Mouse (Mus musculus): ENCODE measurements around the gene Smtnl2. TPM values are rescaled to one million over a fixed set of nuclear protein-coding genes. Genes with fewer than 3 reads are reported as not detected.
"Not testable (repeated sequence)": the region's sequence is repeated elsewhere in the genome, so short reads cannot be mapped to it uniquely, and the experiment has no call there.

Smtnl2 gene
- polyA plus RNA-seq, 1 experiment from 2014 or later: 12.6 TPM

DNA sequence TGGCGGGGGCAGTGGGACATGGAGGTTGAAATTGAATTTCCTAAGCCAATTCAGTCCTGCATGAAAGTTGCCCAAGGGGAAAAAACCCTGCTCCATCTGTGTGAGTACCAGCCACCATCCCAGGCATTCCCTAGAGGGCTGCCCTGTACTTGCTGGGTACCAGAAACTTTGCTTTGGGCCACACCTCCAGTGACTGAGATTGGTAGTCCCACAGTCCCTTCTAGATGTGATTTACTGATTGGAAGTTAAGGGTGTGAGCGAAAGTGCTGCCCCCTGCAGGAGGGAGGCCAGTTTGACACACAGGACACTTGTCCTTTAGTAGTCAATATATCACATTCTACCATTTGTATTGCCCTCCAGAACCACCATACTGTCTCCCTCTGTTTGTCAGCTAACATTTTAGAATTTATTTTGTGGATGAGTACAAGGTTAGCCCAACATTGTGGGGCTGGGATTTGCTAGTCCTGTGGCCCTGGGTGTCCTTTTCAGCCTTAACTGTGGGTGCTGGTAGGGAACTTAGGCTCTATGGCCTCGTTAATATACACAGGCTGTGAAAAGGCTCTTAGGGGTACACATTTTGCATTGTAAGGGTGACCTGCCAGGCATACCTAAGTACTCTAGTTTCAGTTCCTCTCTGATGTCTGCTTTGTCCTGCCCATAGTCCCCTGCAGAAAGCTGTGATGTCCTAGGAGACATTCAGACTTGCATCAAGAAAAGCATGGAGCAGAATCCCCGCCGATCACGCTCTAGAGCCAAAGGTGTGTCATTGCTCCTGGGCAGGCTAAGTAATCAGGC is 35.0 kb upstream of the Smtnl2 start:
- Histone ChIP-seq H3K4me1 (ENCODE audit: control insufficient read depth, insufficient read depth, low read length) (peaks cover 6% of the 10 kb centered on the region), H3K4me2 (ENCODE audit: low read depth) (no peak overlapping the region), H3K36me3 (ENCODE audit: control insufficient read depth, insufficient read depth, low read length) (peaks cover 60% of the 10 kb centered on the region), H3K9me3 (ENCODE audit: control insufficient read depth, low read length) (no peaks in the 10 kb centered on the region), H3K27ac (ENCODE audit: low read depth, low read length) (no peak overlapping the region), H3K27me3 (ENCODE audit: control insufficient read depth, insufficient read depth, low read length) (no peaks in the 10 kb centered on the region), H3K9ac (ENCODE audit: low read length) (no peak overlapping the region), H3K4me3 (ENCODE audit: low read depth, low read length) (no peak overlapping the region)
- 91% methylated on average over 6 of the region's 6 CpGs for WGBS
- DNase-seq (ENCODE audit: low spot score) (peak; percentile 53), ATAC-seq (ENCODE audit: insufficient read depth, low FRiP score, low TSS enrichment) (no peak)

DNA sequence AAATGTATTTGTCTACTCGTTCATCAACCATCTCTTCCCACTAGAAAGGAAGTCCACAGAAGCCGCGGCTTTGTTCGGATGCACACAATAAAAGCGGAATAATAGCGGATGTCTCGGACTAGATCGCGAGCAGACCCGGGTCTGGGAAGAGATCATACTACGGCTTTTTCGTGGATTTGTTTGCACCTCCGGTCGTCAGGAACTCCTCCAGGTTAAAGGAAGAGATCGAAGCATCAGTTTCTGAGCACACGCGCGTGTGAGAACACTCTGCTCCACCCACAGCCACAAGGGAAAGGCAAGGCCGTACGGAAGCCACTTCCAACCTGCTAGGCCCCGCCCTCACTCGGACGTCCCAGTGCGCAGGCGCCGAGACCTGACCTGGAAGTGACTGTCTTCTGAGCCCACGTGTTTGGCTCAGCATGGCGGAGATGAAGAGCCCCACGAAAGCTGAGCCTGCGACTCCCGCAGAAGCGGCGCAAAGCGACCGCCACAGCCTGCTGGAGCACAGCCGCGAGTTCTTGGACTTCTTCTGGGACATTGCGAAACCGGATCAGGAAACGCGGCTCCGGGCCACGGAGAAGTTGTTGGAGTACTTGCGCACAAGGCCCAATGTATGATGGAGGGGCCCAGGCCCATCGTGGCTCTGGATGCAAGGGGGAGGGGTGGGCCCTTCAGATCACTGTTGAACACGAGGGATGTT is 29.6 kb upstream of the Smtnl2 start, which contains the start of gene Mybbp1a:
Mybbp1a (plus strand) TSS at position 391 of the 700 bp plus-strand sequence.
- under 1% methylated on average over 46 of the region's 46 CpGs for WGBS
- no peaks in the 10 kb centered on the region for H3K9me3 ChIP-seq (ENCODE audit: control insufficient read depth, low read length)
- H3K27ac ChIP-seq (ENCODE audit: low read depth, low read length): peak within 1 kb of the TSS; percentile 90
- no peaks in the 10 kb centered on the region for H3K27me3 ChIP-seq (ENCODE audit: control insufficient read depth, insufficient read depth, low read length)
- peaks cover 6% of the 10 kb centered on the region for H3K4me1 ChIP-seq (ENCODE audit: control insufficient read depth, insufficient read depth, low read length)
- peak within 1 kb of the TSS; percentile 88 for H3K4me2 ChIP-seq (ENCODE audit: low read depth)
- DNase-seq (ENCODE audit: low spot score) (peak; percentile 98), ATAC-seq (ENCODE audit: insufficient read depth, low FRiP score, low TSS enrichment) (peak; percentile 91)
- H3K4me3 ChIP-seq (ENCODE audit: low read depth, low read length): peak within 1 kb of the TSS; percentile 83
- peaks cover 25% of the 10 kb centered on the region for H3K36me3 ChIP-seq (ENCODE audit: control insufficient read depth, insufficient read depth, low read length)
- H3K9ac ChIP-seq (ENCODE audit: low read length): peak within 1 kb of the TSS; percentile 84

DNA sequence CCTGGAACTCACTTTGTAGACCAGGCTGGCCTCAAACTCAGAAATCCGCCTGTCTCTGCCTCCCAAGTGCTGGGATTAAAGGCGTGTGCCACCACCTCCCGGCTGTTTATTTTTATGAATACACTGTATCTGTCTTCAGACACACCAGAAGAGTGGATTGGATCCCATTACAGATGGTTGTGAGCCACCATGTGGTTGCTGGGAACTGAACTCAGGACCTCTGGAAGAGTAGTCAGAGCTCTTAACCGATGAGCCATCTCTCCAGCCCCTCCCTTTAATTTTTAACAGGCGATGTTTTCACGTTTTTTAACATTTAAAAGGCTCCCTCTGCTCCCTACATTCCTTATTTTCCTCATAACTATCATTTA is 29.1 kb upstream of the Smtnl2 start:
- Histone ChIP-seq H3K4me2 (ENCODE audit: low read depth) (peak overlapping the region; percentile 88), H3K4me3 (ENCODE audit: low read depth, low read length) (peak overlapping the region; percentile 83), H3K9ac (ENCODE audit: low read length) (peak overlapping the region; percentile 84), H3K36me3 (ENCODE audit: control insufficient read depth, insufficient read depth, low read length) (peaks cover 21% of the 10 kb centered on the region), H3K27ac (ENCODE audit: low read depth, low read length) (peak overlapping the region; percentile 90)
- WGBS: 47% methylated on average over 6 of the region's 6 CpGs
- H3K9me3 ChIP-seq (ENCODE audit: control insufficient read depth, low read length); ATAC-seq (ENCODE audit: insufficient read depth, low FRiP score, low TSS enrichment); DNase-seq (ENCODE audit: low spot score); H3K27me3 ChIP-seq (ENCODE audit: control insufficient read depth, insufficient read depth, low read length); H3K4me1 ChIP-seq (ENCODE audit: control insufficient read depth, insufficient read depth, low read length): not testable (repeated sequence)

DNA sequence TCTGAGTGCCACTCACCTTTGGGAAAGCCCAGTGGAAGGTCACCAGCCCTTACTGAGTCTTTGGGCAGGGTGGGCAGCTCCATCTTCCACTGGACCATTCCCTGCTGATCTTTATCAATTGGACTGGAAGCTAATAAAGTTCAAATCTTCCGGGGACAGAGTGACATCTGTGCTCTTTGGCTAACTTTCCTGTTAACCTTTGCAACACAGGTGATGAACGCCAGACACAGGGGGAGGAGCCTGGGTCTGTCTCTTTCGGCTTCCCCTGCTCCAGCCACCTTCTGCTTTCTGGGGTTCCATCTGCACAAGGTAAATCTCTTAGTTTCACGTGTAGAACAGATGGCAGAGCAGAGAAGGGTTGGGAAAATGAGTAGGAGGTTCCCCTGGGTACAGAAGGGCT is 26.9 kb upstream of the Smtnl2 start:
- no peak overlapping the region for H3K27ac ChIP-seq (ENCODE audit: low read depth, low read length)
- no peaks in the 10 kb centered on the region for H3K27me3 ChIP-seq (ENCODE audit: control insufficient read depth, insufficient read depth, low read length)
- DNase-seq (ENCODE audit: low spot score): no peak
- no peaks in the 10 kb centered on the region for H3K9me3 ChIP-seq (ENCODE audit: control insufficient read depth, low read length)
- no peak overlapping the region for H3K4me2 ChIP-seq (ENCODE audit: low read depth)
- 65% methylated on average over 4 of the region's 4 CpGs for WGBS
- H3K9ac ChIP-seq (ENCODE audit: low read length): no peak overlapping the region
- no peak overlapping the region for H3K4me3 ChIP-seq (ENCODE audit: low read depth, low read length)
- ATAC-seq (ENCODE audit: insufficient read depth, low FRiP score, low TSS enrichment): no peak
- peaks cover 6% of the 10 kb centered on the region for H3K4me1 ChIP-seq (ENCODE audit: control insufficient read depth, insufficient read depth, low read length)
- peaks cover 3% of the 10 kb centered on the region; the same call in 1 of the 2 replicates for H3K36me3 ChIP-seq (ENCODE audit: control insufficient read depth, insufficient read depth, low read length)

- no peak overlapping the region for H3K4me2 ChIP-seq (ENCODE audit: low read depth)
- no peaks in the 10 kb centered on the region for H3K27me3 ChIP-seq (ENCODE audit: control insufficient read depth, insufficient read depth, low read length)
- ATAC-seq (ENCODE audit: insufficient read depth, low FRiP score, low TSS enrichment) (no peak), DNase-seq (ENCODE audit: low spot score) (no peak)
- no peak overlapping the region for H3K4me3 ChIP-seq (ENCODE audit: low read depth, low read length)
- H3K4me1 ChIP-seq (ENCODE audit: control insufficient read depth, insufficient read depth, low read length): peaks cover under 1% of the 10 kb centered on the region
- no peaks in the 10 kb centered on the region for H3K36me3 ChIP-seq (ENCODE audit: control insufficient read depth, insufficient read depth, low read length)
- H3K9me3 ChIP-seq (ENCODE audit: control insufficient read depth, low read length): no peaks in the 10 kb centered on the region
- WGBS: 86% methylated on average over 16 of the region's 16 CpGs
- H3K9ac ChIP-seq (ENCODE audit: low read length): no peak overlapping the region
- no peak overlapping the region for H3K27ac ChIP-seq (ENCODE audit: low read depth, low read length)
These were observed 25.5 kb upstream of the Smtnl2 start for GRCm38 (mm10) chr11:72436756-72437650.

DNA sequence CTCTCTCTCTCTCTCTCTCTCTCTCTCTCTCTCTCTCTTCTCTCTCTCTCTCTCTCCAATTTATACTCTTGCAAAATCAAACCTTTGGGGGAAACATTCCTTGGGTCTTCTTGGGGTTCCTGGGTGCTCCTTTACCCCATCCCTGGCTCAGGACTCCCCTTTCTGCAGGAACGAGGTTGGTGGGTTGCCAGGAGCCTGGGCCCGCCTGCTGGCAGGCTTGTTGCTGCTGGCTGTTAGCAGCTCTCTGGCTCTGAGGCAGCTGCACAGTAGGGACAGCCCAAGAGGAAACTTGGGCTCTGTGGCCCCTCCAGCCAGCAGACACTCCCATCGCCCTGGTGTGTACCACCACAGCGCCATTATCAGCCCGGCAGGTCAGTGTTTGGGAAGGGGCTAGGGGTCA is 24.8 kb upstream of the Smtnl2 start:
- Histone ChIP-seq H3K4me3 (ENCODE audit: low read depth, low read length) (no peak overlapping the region), H3K4me1 (ENCODE audit: control insufficient read depth, insufficient read depth, low read length) (no peaks in the 10 kb centered on the region), H3K36me3 (ENCODE audit: control insufficient read depth, insufficient read depth, low read length) (no peaks in the 10 kb centered on the region), H3K27me3 (ENCODE audit: control insufficient read depth, insufficient read depth, low read length) (no peaks in the 10 kb centered on the region), H3K9me3 (ENCODE audit: control insufficient read depth, low read length) (no peaks in the 10 kb centered on the region), H3K27ac (ENCODE audit: low read depth, low read length) (no peak overlapping the region), H3K4me2 (ENCODE audit: low read depth) (no peak overlapping the region), H3K9ac (ENCODE audit: low read length) (no peak overlapping the region)
- no peak for ATAC-seq (ENCODE audit: insufficient read depth, low FRiP score, low TSS enrichment)
- no peak for DNase-seq (ENCODE audit: low spot score)
- WGBS: 76% methylated on average over 5 of the region's 5 CpGs

DNA sequence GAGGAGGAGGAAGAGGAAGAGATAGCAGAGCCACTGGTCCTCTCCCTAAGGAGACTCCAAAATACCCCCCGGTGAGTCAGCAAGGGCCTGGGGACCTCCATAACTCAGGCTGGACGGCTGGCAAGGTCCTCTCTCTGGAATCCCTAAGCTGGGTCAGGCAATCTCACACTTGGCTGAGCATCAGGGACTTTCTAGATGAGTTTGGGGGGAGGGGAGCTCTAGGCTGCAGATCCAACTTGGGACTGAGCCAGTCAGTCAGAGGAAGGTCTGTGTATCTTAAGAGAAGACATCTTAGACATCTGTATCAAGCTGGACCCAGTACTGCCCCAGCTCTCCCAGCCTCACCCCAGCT is 24.2 kb upstream of the Smtnl2 start:
- Histone ChIP-seq H3K9me3 (ENCODE audit: control insufficient read depth, low read length) (no peaks in the 10 kb centered on the region), H3K4me2 (ENCODE audit: low read depth) (no peak overlapping the region), H3K27me3 (ENCODE audit: control insufficient read depth, insufficient read depth, low read length) (no peaks in the 10 kb centered on the region), H3K9ac (ENCODE audit: low read length) (no peak overlapping the region), H3K4me1 (ENCODE audit: control insufficient read depth, insufficient read depth, low read length) (no peaks in the 10 kb centered on the region), H3K27ac (ENCODE audit: low read depth, low read length) (no peak overlapping the region), H3K4me3 (ENCODE audit: low read depth, low read length) (no peak overlapping the region), H3K36me3 (ENCODE audit: control insufficient read depth, insufficient read depth, low read length) (no peaks in the 10 kb centered on the region)
- 57% methylated on average over 2 of the region's 2 CpGs for WGBS
- ATAC-seq (ENCODE audit: insufficient read depth, low FRiP score, low TSS enrichment) (no peak), DNase-seq (ENCODE audit: low spot score) (peak; percentile 2)

- no peaks in the 10 kb centered on the region for H3K27me3 ChIP-seq (ENCODE audit: control insufficient read depth, insufficient read depth, low read length)
- H3K4me1 ChIP-seq (ENCODE audit: control insufficient read depth, insufficient read depth, low read length): no peaks in the 10 kb centered on the region
- H3K4me2 ChIP-seq (ENCODE audit: low read depth): no peak within 1 kb of the TSS
- H3K9ac ChIP-seq (ENCODE audit: low read length): no peak within 1 kb of the TSS
- H3K9me3 ChIP-seq (ENCODE audit: control insufficient read depth, low read length): no peaks in the 10 kb centered on the region
- no peak within 1 kb of the TSS for H3K27ac ChIP-seq (ENCODE audit: low read depth, low read length)
- WGBS: 71% methylated on average over 11 of the region's 11 CpGs
- ATAC-seq (ENCODE audit: insufficient read depth, low FRiP score, low TSS enrichment) (no peak), DNase-seq (ENCODE audit: low spot score) (no peak)
- no peaks in the 10 kb centered on the region for H3K36me3 ChIP-seq (ENCODE audit: control insufficient read depth, insufficient read depth, low read length)
- no peak within 1 kb of the TSS for H3K4me3 ChIP-seq (ENCODE audit: low read depth, low read length)
These were observed 23.6 kb upstream of the Smtnl2 start, which contains the start of gene Ggt6 for GRCm38 (mm10) chr11:72434963-72435693. Ggt6 (plus strand) TSS chr11:72435526.
